Mouse (Mus musculus) cerebellum, postnatal 36 days (tissue): ENCODE results near the gene Chchd6.

Experiments used
- DNase-seq, 2 experiments: peaks; one replicate each; pipeline ENCODE4 v3.0.0; 2021 to 2022; ENCODE audit warnings: mixed read lengths in 2 of 2

Gene Chchd6

DNA sequence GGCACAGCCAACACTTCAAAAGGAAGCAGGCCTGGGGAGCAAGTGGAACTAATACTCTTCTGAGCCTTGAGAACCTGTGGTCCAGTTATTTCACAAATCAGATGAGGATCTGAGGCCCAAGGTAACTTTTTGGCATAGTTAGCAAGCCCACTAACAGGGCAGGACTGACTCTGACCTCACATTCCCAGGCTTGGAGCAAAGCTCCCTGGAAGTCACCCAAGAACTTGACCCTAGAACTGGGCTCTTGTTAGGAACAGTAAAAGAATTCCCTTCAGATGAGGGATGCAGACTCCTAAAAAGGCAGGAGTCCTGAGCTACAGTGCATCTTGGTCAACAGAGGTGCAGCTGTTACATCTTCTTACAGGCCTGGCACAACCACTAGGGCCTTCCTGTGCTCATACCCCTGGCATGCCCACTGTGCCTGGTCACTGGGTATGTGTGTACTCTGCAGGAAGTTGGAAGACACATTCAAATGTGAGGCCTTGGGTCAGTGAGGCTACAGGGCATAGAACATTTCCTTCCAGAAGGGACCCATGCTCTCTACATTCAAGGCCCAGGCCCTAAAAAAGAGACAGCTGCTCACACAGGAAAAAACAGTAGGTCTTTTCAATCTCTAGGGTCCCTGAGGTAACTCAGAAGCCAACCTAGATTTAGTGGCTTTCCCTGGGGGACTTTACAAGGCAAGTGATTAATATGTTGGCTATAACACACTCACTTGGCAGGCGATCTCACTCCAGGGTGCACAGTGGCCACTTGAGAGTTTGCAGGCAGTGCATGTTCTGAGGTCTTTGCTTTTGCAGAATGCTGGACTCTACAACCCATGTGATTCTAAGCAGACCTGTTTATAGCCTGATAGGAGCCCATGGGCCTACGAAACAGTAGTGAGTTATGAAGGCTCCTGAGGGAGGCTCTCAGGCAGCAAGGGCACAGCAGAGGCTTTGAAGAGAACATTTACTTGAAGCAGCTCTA lies 191.9 kb downstream of the Chchd6 start:
- DNase-seq = no peak

- DNase-seq = no peak
These were observed 193.0 kb downstream of the Chchd6 start for GRCm38 (mm10) chr6:89402406-89402805.

DNA sequence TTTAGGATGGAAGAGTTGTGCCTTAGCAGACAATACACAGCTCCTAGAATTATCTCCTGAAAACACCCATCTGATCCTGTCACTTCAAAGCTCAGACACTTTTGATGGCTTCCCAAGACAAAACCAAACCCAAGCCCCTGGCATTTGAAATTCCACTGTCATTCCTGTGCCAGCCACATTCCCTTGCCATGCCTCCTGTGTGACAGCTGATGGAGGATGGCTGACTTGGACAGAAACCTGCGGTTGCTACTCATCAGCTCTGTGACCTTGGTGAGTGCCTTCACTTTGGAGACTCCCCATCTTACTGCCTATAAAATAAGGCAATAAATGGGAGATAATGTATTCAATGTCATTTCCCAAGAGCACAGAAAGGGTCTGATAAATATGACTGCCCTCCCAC lies 195.9 kb downstream of the Chchd6 start:
- no peak for DNase-seq

DNA sequence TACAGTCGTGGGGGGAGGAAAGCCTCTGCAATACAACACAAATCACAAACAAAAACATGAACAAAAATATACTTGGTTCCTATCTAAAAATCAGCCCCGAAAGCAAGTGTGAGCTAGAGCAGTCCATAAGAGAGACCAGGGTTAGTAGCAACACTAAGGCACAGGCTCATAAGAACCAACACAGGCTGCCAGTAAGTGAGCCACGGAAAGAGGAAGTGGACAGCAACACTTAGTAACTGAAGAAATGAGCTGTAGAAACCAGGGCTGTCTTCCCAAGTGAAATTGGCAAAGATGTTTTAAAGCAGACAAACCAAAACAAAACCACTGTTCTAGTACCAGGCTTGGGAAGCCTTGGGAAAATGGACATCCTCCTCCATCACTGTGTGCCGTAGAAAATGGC lies 197.5 kb downstream of the Chchd6 start:
- DNase-seq = no peak

DNA sequence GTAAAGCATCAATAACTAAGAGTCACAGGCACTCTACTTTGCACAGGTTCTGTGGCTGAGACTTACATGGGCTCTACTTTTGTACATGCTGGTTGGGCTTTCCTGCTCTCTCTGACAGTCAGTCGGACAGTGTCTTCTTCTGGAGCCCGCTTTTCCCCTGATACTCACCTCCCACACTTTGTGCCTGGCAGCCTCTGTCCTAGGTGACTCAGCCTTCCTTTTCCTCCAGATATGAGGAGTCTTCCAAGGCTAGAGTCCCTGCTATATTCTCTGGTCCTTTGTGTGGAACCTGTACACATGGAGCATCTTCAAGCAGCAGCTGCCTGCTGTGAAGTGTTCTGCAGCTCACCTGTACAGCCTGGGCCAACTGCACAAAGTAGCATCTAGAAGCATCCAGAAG lies 201.6 kb downstream of the Chchd6 start:
- no peak for DNase-seq

- no peak for DNase-seq
These were observed 203.2 kb downstream of the Chchd6 start for GRCm38 (mm10) chr6:89392213-89392612.

DNA sequence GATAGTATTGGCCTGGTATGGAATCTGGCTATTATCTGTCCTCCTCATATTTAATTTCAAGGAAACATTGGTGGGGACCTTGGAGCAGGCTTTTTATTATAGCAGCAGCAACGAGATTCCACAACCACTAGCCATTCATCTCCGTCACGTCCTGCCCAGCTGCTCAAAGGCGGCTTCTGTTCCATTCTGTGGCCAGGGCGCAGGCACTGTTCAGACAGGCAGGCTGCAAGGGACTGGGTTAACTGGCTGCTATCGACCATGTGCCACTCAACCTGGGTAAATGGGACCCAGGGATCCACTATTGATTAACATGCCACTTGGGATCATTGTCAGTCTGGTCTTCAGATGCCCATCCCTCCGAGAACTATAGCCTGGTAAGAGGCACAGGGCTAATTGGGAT lies 205.7 kb downstream of the Chchd6 start:
- no peak for DNase-seq

DNA sequence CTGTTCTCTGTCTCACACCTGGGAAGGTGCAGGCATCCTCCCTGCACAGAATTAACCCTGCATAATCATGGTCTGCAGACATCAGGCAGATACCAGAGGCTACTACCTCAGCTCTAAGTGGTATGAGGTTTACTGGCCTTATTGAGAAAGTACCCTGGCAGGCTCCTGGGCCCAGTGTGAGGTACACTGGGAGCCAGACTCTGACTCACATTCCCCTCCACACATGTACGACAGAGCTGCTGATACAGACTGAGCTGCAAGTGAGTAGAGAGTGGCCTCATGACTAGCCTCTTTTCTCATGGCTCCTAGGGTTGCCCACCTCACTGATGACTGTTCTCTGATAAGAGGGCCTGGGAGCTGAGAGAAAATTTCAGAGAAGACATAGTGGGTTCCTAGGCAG lies 208.5 kb downstream of the Chchd6 start:
- no peak for DNase-seq

- no peak for DNase-seq
These were observed 210.8 kb downstream of the Chchd6 start for GRCm38 (mm10) chr6:89384699-89385098.

- no peak for DNase-seq
These were observed 213.6 kb downstream of the Chchd6 start for GRCm38 (mm10) chr6:89381851-89382250.

- no peak for DNase-seq
These were observed 214.3 kb downstream of the Chchd6 start for GRCm38 (mm10) chr6:89381172-89381571.

DNA sequence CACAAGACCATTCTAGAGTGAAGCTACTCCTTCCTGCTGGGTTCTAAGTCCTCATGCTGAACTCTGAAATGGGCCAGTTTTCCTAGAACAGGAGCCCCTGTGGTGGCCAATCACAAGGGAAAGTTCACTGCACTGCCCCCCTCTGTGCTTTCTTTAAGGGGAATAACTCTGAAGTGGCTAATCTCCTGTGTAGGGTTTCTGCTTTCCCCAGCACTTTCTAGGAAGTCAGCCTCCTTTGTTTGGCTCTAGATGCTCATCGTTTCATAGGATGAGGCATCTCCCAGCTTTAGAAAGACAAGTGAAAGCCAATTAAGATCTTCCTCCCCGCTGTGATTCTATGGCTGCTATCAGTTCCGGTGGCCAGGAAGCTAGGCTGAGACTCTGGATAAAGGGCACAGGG lies 214.7 kb downstream of the Chchd6 start:
- DNase-seq = no peak

DNA sequence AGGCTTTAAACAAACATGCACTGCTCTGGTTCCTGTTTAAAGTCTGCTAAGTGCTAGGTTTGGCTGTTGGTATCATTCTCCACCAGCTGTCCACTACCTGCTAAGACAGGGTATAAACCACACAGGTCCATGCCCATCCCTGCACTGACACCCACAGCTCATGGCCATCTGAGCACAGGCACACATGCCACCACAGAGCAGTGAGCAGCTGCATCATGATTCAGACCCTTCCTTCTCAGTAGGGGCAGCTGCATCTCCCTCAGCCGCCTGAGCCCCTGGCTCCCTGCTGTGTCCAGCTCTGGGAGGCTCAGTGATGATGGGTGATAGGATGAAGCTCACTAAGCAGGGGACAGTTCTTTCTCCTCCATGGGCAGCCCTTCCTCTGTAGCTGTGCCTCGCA lies 217.2 kb downstream of the Chchd6 start:
- DNase-seq = no peak

- no peak for DNase-seq
These were observed 226.6 kb downstream of the Chchd6 start for GRCm38 (mm10) chr6:89368812-89369211.

GRCm38 (mm10) chr6:89364342-89364741 lies 231.1 kb downstream of the Chchd6 start:
- DNase-seq = peak in 1 of 2 experiments; percentile 2

DNA sequence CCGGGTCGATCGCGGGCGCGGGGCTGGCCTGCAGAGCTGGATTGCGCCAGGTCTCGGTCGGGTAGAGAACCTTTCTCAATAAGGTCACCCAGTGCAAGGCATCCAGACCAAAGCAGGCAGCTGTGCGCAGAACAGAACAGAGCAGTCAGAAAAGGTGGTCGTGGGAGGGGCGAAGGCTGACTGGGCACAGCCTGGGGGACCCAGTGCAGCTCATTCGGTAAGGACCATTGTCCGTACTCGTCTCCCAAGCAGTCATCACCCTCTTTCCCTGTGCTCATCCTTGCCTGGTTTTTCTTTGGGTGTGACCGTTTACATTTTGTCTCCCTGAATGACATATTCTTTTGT lies 232.4 kb downstream of the Chchd6 start:
- DNase-seq = peak in 1 of 2 experiments; percentile 55

DNA sequence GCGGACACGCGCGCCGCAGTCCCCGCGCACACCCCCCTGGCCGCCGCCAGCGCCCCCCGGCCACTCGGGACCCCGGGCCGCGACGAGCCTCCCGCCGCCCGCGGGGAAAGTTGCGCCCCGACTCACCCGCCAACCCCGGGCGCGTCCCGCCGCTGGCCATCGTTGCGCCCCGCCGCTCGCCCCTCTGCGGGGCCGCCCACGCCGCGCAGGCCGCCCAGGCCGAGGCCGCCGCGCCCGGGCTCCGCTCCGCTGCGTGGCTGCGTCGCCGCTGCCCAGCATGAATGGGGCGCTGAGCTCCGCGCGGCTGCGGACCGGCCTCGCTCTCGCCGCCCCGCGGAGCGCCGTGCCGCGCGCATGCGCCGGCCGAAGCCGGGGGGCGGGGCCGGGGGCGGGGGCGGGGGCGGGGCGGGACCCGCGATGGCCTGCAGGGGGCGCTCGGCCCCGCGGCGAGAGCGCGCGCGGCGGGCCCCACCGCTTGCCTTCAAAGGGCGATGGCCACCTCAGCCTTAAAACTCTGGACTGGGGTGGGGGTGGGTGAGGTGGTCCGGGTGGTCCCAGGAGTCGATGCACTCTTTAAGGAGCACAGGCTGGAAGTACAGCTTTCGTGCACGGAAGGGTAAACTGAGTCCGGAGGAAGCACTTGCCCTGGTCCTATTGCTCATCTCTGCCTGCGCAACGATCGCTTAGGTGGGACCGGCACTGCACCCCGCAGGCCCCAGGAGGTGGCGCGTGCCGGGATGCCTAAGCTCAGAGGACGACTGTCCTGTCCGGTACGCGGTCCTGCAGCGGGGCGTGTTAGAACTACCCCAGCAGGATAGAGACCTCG lies 233.0 kb downstream of the Chchd6 start, which contains the start of gene Plxna1:
Gene Plxna1, minus strand, starts transcription at position 340 of the 826 bp plus-strand sequence.
- peak; percentile 64 to 66 for DNase-seq

- peak; percentile 45 to 51 for DNase-seq
These were observed 233.8 kb downstream of the Chchd6 start for GRCm38 (mm10) chr6:89361418-89362280.

DNA sequence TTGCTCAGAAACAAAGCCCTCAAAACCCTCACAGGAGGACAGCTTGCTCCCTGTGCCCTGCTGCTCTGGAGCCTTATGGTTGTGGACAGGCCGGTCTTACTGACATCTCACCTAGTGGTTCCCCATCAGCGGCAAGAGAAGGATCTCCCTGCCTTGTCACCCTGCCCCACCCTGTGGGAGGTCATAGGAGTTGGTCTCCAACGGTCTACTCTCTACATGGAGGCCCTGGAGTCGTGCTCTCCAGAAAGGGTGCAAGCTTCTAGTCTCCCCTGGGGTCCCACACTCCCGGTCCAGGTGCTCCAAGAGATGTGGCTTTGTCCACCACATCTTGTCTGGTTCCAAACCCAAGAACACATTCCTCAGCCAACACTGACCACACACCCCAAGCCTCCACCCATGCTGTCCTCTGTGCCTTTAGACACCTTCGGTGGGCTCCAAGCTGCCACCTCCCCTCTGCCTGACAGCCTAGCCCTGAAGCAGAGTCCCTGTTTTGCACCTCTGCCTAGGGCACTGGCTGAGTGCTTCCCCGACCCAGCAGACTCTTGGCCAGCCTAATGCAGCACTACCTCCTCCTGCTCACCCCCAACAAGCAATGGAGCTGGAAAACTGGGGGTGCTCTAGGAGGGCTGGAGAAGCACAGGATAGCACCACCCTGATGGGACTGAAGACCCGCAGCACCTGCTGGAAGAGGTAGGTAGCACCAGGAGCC lies 234.6 kb downstream of the Chchd6 start:
- DNase-seq = no peak

- peak; percentile 24 to 44 for DNase-seq
These were observed 235.4 kb downstream of the Chchd6 start for GRCm38 (mm10) chr6:89359771-89360708.

GRCm38 (mm10) chr6:89359192-89359591 lies 236.3 kb downstream of the Chchd6 start:
- DNase-seq = no peak
